Mouse (Mus musculus): ENCODE results near the gene Abcg2. TPM values are rescaled to one million over a fixed set of nuclear protein-coding genes. Genes with fewer than 3 reads are reported as not detected.

The Abcg2 gene
- 10 to 100 TPM; 10.8 to 12.0 TPM for polyA plus RNA-seq (2017; shearing (Covaris generic))

GRCm38 (mm10) chr6:58584223-58584622, at the start of gene Abcg2:
TSS of gene Abcg2 (plus strand) at chr6:58584523.

Other genes with a start within 250 kb of the Abcg2 start
- not detected for gene Vmn1r30, start 141.1 kb upstream of the Abcg2 start, polyA plus RNA-seq (2017; shearing (Covaris generic))
- gene Vmn1r31, start 109.2 kb upstream of the Abcg2 start, polyA plus RNA-seq (2017; shearing (Covaris generic)): not detected
- gene Herc3, start 246.9 kb downstream of the Abcg2 start, polyA plus RNA-seq (2017; shearing (Covaris generic)): 10 to 100 TPM; 36.2 to 51.6 TPM

Data from activated CD4-positive, CD25-positive, alpha-beta regulatory T cell (primary cell).